Mouse (Mus musculus) MEL (cell line): ENCODE data around the gene Fkbp10. TPM values are rescaled to one million over a fixed set of nuclear protein-coding genes. Genes with fewer than 3 reads are reported as not detected.
A peak's percentile ranks its signal among the peaks of the same experiment; 100 is the strongest.

Source experiments
- DNase-seq: peaks from one replicate; pipeline ENCODE4 v3.0.0; 2011; ENCODE audit warnings: low read depth, low spot score
- H3K27ac ChIP-seq: 2 replicates; pipeline ENCODE4 v1.5.1; 2012; ENCODE audit warnings: low read depth, mild to moderate bottlenecking, control low read depth, low read length, moderate library complexity; ENCODE audit not compliant: control insufficient read depth
- H3K27me3 ChIP-seq, 2 experiments: fragments of 150-350 bp in 1 of 2; sonication (generic) in 1 of 2; 2 replicates each; pipeline ENCODE4 v1.6.1; 2012; ENCODE audit warnings: low read length in 2 of 2, mild to moderate bottlenecking in 2 of 2, improper control_type of control experiment in 1 of 2, moderate library complexity in 1 of 2; ENCODE audit not compliant: insufficient read depth in 2 of 2, control insufficient read depth in 1 of 2
- H3K36me3 ChIP-seq, 2 experiments: 2 replicates each; pipeline ENCODE4 v1.6.1; 2012 to 2014; ENCODE audit warnings: low read length in 2 of 2, improper control_type of control experiment in 1 of 2, inconsistent platforms in 1 of 2, mild to moderate bottlenecking in 1 of 2; ENCODE audit not compliant: insufficient read depth in 2 of 2, control insufficient read depth in 1 of 2
- H3K4me1 ChIP-seq, 2 experiments: fragments of 150-350 bp in 1 of 2; sonication (generic) in 1 of 2; 2 replicates each; pipeline ENCODE4 v1.6.1; 2012; ENCODE audit warnings: low read length in 2 of 2, improper control_type of control experiment in 1 of 2, mild to moderate bottlenecking in 1 of 2; ENCODE audit not compliant: insufficient read depth in 2 of 2, control insufficient read depth in 1 of 2
- H3K4me3 ChIP-seq, 2 experiments: fragments of 150-350 bp in 1 of 2; sonication (generic) in 1 of 2; 2 replicates each; pipeline ENCODE4 v1.5.1; 2012; ENCODE audit warnings: low read depth in 2 of 2, low read length in 2 of 2, mild to moderate bottlenecking in 2 of 2, moderate library complexity in 2 of 2, control low read depth in 1 of 2, improper control_type of control experiment in 1 of 2; ENCODE audit not compliant: control insufficient read depth in 1 of 2, insufficient read depth in 1 of 2
- H3K79me2 ChIP-seq: 2 replicates; pipeline ENCODE4 v1.6.1; 2012; ENCODE audit warnings: mild to moderate bottlenecking, low read length, moderate library complexity; ENCODE audit not compliant: control insufficient read depth, poor library complexity, insufficient read depth
- H3K9ac ChIP-seq: 2 replicates; pipeline ENCODE4 v1.6.1; 2012; ENCODE audit warnings: low read depth, mild to moderate bottlenecking, control low read depth, low read length, moderate library complexity; ENCODE audit not compliant: control insufficient read depth, poor library complexity, severe bottlenecking
- H3K9me3 ChIP-seq: fragments of 150-350 bp; sonication (generic); replicated peaks from 2 replicates; pipeline ENCODE4 v1.6.1; 2012; ENCODE audit warnings: mild to moderate bottlenecking, low read length, improper control_type of control experiment, moderate library complexity; ENCODE audit not compliant: insufficient read depth
- CHD1 ChIP-seq: IDR thresholded peaks from 2 replicates; pipeline ENCODE4 v1.6.1; 2012; ENCODE audit warnings: low read depth, mild to moderate bottlenecking, inconsistent platforms, low read length, improper control_type of control experiment
- CTCF ChIP-seq, 3 experiments: IDR thresholded peaks in 2 of 3; conservative IDR thresholded peaks in 1 of 3; 2 replicates each; pipeline ENCODE4 v1.5.1; 2011 to 2012; ENCODE audit warnings: low read length in 3 of 3, low read depth in 2 of 3, mild to moderate bottlenecking in 2 of 3, improper control_type of control experiment in 1 of 3, inconsistent platforms in 1 of 3, mixed read lengths in 1 of 3, moderate library complexity in 1 of 3; ENCODE audit not compliant: control insufficient read depth in 1 of 3, insufficient read depth in 1 of 3, poor library complexity in 1 of 3, severe bottlenecking in 1 of 3
- E2F4 ChIP-seq: IDR thresholded peaks from 2 replicates; pipeline ENCODE4 v1.6.1; 2011; ENCODE audit warnings: low read depth, low read length, improper control_type of control experiment, borderline replicate concordance
- ETS1 ChIP-seq: IDR thresholded peaks from 2 replicates; pipeline ENCODE4 v1.6.1; 2012; ENCODE audit warnings: low read depth, mild to moderate bottlenecking, inconsistent platforms, low read length, improper control_type of control experiment, moderate library complexity
- GABPA ChIP-seq: IDR thresholded peaks from 2 replicates; pipeline ENCODE4 v1.6.1; 2012; ENCODE audit warnings: low read depth, mild to moderate bottlenecking, inconsistent platforms, low read length, improper control_type of control experiment, moderate library complexity
- GATA1 ChIP-seq: IDR thresholded peaks from 2 replicates; pipeline ENCODE4 v1.6.1; 2011; ENCODE audit warnings: low read depth, low read length, improper control_type of control experiment
- HCFC1 ChIP-seq: IDR thresholded peaks from 2 replicates; pipeline ENCODE4 v1.6.1; 2012; ENCODE audit warnings: low read depth, mild to moderate bottlenecking, inconsistent platforms, low read length, improper control_type of control experiment, moderate library complexity
- JUND ChIP-seq: IDR thresholded peaks from 2 replicates; pipeline ENCODE4 v1.6.1; 2011; ENCODE audit warnings: low read depth, mild to moderate bottlenecking, improper control_type of control experiment, low read length
- KAT2A ChIP-seq: conservative IDR thresholded peaks from 2 replicates; pipeline ENCODE4 v1.6.1; 2012; ENCODE audit warnings: low read depth, low read length, improper control_type of control experiment, inconsistent platforms
- MAFK ChIP-seq: IDR thresholded peaks from 2 replicates; pipeline ENCODE4 v1.6.1; 2011; ENCODE audit warnings: low read depth, mild to moderate bottlenecking, low read length, improper control_type of control experiment, borderline replicate concordance
- MXI1 ChIP-seq: IDR thresholded peaks from 2 replicates; pipeline ENCODE4 v1.6.1; 2011; ENCODE audit warnings: mild to moderate bottlenecking, low read depth, low read length, improper control_type of control experiment
- MYC ChIP-seq: IDR thresholded peaks from 2 replicates; pipeline ENCODE4 v1.6.1; 2011; ENCODE audit warnings: low read depth, mild to moderate bottlenecking, low read length, improper control_type of control experiment, moderate library complexity
- POLR2A ChIP-seq, 2 experiments: IDR thresholded peaks; 2 replicates each; pipeline ENCODE4 v1.6.1; 2011 to 2012; ENCODE audit warnings: low read length in 2 of 2, mild to moderate bottlenecking in 2 of 2, control low read depth in 1 of 2, improper control_type of control experiment in 1 of 2, low read depth in 1 of 2, moderate library complexity in 1 of 2; ENCODE audit not compliant: control insufficient read depth in 1 of 2, insufficient read depth in 1 of 2, poor library complexity in 1 of 2
- POLR2AphosphoS2 ChIP-seq: IDR thresholded peaks from 2 replicates; pipeline ENCODE4 v1.6.1; 2011; ENCODE audit warnings: low read length, improper control_type of control experiment
- SMC3 ChIP-seq: IDR thresholded peaks from 2 replicates; pipeline ENCODE4 v1.6.1; 2011; ENCODE audit warnings: low read depth, low read length, improper control_type of control experiment
- TCF12 ChIP-seq: IDR thresholded peaks from 2 replicates; pipeline ENCODE4 v1.6.1; 2014; ENCODE audit warnings: low read depth, mild to moderate bottlenecking, inconsistent platforms, low read length, improper control_type of control experiment, moderate library complexity
- USF1 ChIP-seq: IDR thresholded peaks from 2 replicates; pipeline ENCODE4 v1.6.1; 2014; ENCODE audit warnings: low read depth, mild to moderate bottlenecking, inconsistent platforms, low read length, improper control_type of control experiment, moderate library complexity
- USF2 ChIP-seq, 2 experiments: IDR thresholded peaks; 2 replicates each; pipeline ENCODE4 v1.6.1; 2011 to 2012; ENCODE audit warnings: improper control_type of control experiment in 2 of 2, low read length in 2 of 2, borderline replicate concordance in 1 of 2, inconsistent platforms in 1 of 2, low read depth in 1 of 2, mild to moderate bottlenecking in 1 of 2; ENCODE audit not compliant: insufficient read depth in 1 of 2
- ZC3H11A ChIP-seq: IDR thresholded peaks from 2 replicates; pipeline ENCODE4 v1.6.1; 2012; ENCODE audit warnings: low read depth, mild to moderate bottlenecking, inconsistent platforms, low read length, improper control_type of control experiment
- ZKSCAN1 ChIP-seq: IDR thresholded peaks from 2 replicates; pipeline ENCODE4 v1.6.1; 2012; ENCODE audit warnings: low read depth, mild to moderate bottlenecking, inconsistent platforms, low read length, improper control_type of control experiment, moderate library complexity
- polyA plus RNA-seq, 2 experiments: library from polyadenylated mRNA; stranded (reverse) in 1 of 2; unstranded in 1 of 2; fragments of >175 nt in 1 of 2; fragments of >200 nt in 1 of 2; gene quantifications; 2 replicates each; pipeline versions ENCODE4 v1.2.1 to v1.2.4; 2012; ENCODE audit warnings: low replicate concordance in 2 of 2, low read depth in 1 of 2; ENCODE audit not compliant: insufficient read length in 2 of 2, insufficient read depth in 1 of 2, missing spikeins in 1 of 2
- total RNA-seq: library from RNA; depleted of rRNA; stranded (reverse); fragments of 300-350 nt; gene quantifications from 2 replicates; pipeline ENCODE4 v1.2.3, GENCODE M21; 2012

The Fkbp10 gene
- total and polyA plus RNA-seq, 3 experiments = 0.19 to 0.28 TPM; not detected in 1

DNA sequence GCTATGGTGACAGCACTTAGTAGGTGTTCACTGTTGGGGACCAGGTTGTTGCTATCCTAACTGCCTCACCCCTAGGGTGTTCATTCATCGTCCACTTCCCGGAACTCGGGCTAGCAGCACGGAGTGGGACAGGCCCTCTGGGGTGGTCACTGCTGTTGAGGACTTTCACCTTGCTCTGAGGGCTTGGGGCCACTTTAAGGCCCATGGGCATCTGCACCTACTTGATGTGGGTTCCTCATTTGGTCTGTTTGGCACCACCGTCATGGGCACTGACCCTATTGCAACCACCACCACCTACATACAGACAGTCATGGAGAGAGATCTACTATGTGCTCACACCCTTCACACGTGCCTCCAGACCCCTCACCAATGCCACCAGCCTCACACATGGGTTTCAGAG lies 28.4 kb upstream of the Fkbp10 start:
- no peak for DNase-seq

DNA sequence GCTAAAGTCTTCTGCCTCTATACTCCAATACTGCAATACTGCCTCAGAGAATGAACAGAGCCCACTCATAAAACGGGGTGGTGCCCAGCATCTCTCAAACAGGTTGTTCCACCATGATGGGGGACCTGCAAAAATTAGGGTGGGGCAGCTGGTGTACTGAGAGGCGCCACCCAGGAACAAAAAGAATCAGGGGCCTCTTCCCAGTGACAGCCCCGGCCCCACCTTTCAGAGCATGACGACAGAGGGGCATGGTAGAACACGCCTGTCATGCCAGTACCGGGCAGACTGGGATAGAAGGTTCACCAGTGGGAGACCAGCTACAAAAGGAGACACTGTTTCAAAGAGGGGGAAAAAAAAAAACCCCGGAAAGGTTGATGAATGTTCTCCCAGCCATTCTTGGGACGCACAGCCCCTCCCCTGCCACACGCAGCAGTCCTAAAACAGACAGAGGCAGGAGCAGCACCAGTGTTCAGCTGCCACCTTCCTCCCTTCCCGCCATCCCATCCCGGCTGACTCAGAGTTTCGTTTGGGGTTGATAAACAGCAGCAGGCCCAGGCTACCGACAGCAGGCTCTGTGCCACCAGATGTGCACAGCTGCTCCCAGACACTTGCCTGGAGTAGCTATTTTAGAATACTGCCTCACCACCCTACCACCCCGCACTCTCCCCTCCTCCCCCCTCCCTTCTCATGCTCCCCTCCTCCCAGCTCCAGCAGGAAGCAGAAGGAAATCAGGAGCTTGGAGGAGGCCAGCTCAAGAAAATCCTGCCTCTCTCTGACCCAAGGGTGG lies 27.7 kb upstream of the Fkbp10 start:
- DNase-seq = no peak
- no peak for TF ChIP-seq POLR2AphosphoS2
- no peak for TF ChIP-seq ETS1
- TF ChIP-seq MAFK = no peak
- 0 out of 4 replicates have a peak, but pooled peaks of 1 of the 2 experiments have one; percentile 2 for TF ChIP-seq POLR2A (IDR thresholded peaks at IDR 0.05; ENCODE audit: control insufficient read depth in 1 of 2, insufficient read depth in 1 of 2, low read depth in 1 of 2, low read length in 2 of 2, poor library complexity in 1 of 2)
- TF ChIP-seq HCFC1 = no peak
- TF ChIP-seq GATA1 = no peak
- Histone ChIP-seq H3K4me3 (no peak overlapping the region), H3K27ac (no peak overlapping the region), H3K36me3 (no peaks in the 10 kb centered on the region), H3K27me3 (no peaks in the 10 kb centered on the region; a peak in 1 of 4 replicates), H3K9me3 (no peaks in the 10 kb centered on the region), H3K4me1 (no peaks in the 10 kb centered on the region), H3K79me2 (no peaks in the 10 kb centered on the region), H3K9ac (no peak overlapping the region)

More for the DNA sequence above, 28.4 kb upstream of the Fkbp10 start:
- H3K4me1 ChIP-seq = no peaks in the 10 kb centered on the region
- no peak overlapping the region for H3K27ac ChIP-seq
- H3K4me3 ChIP-seq = no peak overlapping the region
- H3K79me2 ChIP-seq = no peaks in the 10 kb centered on the region
- TF ChIP-seq USF2 (IDR thresholded peaks at IDR 0.05; ENCODE audit: borderline replicate concordance in 1 of 2, insufficient read depth in 1 of 2, low read depth in 1 of 2, low read length in 2 of 2) (no peak), JUND (no peak), ZKSCAN1 (peak; percentile 44; the same call in 1 of the 2 replicates), KAT2A (no peak), TCF12 (no peak), ZC3H11A (no peak)
- TF ChIP-seq, all 39 proteins: peak for 1
- no peaks in the 10 kb centered on the region; a peak in 1 of 4 replicates for H3K27me3 ChIP-seq
- H3K36me3 ChIP-seq = no peaks in the 10 kb centered on the region
- no peak overlapping the region for H3K9ac ChIP-seq
- no peaks in the 10 kb centered on the region for H3K9me3 ChIP-seq

DNA sequence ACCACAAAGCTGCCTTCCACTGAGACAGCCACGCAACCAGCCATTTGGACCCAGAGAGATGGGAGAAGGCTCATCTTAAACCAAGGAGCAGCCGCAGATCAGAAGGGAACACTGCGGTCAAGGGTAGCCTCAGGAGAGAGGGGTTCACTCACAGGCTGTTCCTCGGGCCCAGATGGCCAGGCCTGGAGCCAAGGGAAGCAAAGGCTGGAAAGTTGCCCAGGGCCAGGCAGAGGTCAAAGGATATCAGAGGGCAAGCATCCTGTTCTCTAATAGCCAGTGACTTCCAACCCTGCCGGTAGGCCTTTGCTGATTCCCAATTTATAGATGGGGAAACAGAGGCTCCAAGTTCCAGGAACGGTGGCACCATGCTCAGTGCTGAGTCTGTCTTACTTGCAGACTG lies 26.9 kb upstream of the Fkbp10 start:
- H3K36me3 ChIP-seq = no peaks in the 10 kb centered on the region
- H3K79me2 ChIP-seq = no peaks in the 10 kb centered on the region
- H3K27me3 ChIP-seq = no peaks in the 10 kb centered on the region; a peak in 1 of 4 replicates
- peaks cover 0 to under 1% of the 10 kb centered on the region in 2 experiments; a peak in 1 of 4 replicates for H3K4me1 ChIP-seq
- TF ChIP-seq E2F4 (no peak), GABPA (no peak), USF1 (no peak), CTCF (IDR thresholded peaks at IDR 0.05 in 2 of 3, conservative IDR thresholded peaks at IDR 0.05 in 1 of 3; ENCODE audit: control insufficient read depth in 1 of 3, insufficient read depth in 1 of 3, low read depth in 2 of 3, low read length in 3 of 3, poor library complexity in 1 of 3, severe bottlenecking in 1 of 3) (no peak), MYC (no peak), MXI1 (no peak), SMC3 (no peak), CHD1 (no peak), POLR2A (IDR thresholded peaks at IDR 0.05; ENCODE audit: control insufficient read depth in 1 of 2, insufficient read depth in 1 of 2, low read depth in 1 of 2, low read length in 2 of 2, poor library complexity in 1 of 2) (no peak)
- no peaks in the 10 kb centered on the region for H3K9me3 ChIP-seq
- no peak for DNase-seq
- H3K4me3 ChIP-seq = no peak overlapping the region
- H3K9ac ChIP-seq = no peak overlapping the region
- no peak overlapping the region for H3K27ac ChIP-seq
